Mouse (Mus musculus) midbrain, postnatal 0 days (tissue): ENCODE measurements at regions not wholly inside any gene's neighbourhood (a gene's known extent, or its start where the extent isn't known, plus 50 kb on each side); places are given as distances from the start of the nearest gene placed in this dataset.

Source experiments
- ATAC-seq: fragments of 200-750 bp; cut with Nextera tagmentation; 2 replicates; pipeline ENCODE4 v1.8.0; 2017; ENCODE audit warnings: moderate number of reproducible peaks, mild to moderate bottlenecking, moderate TSS enrichment, moderate library complexity; ENCODE audit not compliant: low FRiP score
- DNase-seq: peaks from one replicate; pipeline ENCODE4 v3.0.0-alpha.2; 2015; ENCODE audit warnings: low spot score
- H3K27ac ChIP-seq: fragments of 300-500 bp; sonication (generic); 2 replicates; pipeline ENCODE4 v1.5.1; 2014; ENCODE audit warnings: low read depth, mild to moderate bottlenecking, low read length, mixed read lengths
- H3K27me3 ChIP-seq: fragments of 300-500 bp; sonication (generic); 2 replicates; pipeline ENCODE4 v1.6.1; 2014; ENCODE audit warnings: low read length, control low read depth, mixed read lengths; ENCODE audit not compliant: insufficient read depth
- H3K36me3 ChIP-seq: fragments of 300-500 bp; sonication (generic); 2 replicates; pipeline ENCODE4 v1.6.1; 2014; ENCODE audit warnings: low read length, control low read depth, mixed read lengths; ENCODE audit not compliant: insufficient read depth
- H3K4me1 ChIP-seq: fragments of 300-500 bp; sonication (generic); 2 replicates; pipeline ENCODE4 v1.6.1; 2014; ENCODE audit warnings: mild to moderate bottlenecking, control low read depth, antibody characterized with exemption, low read length, mixed read lengths; ENCODE audit not compliant: insufficient read depth
- H3K4me2 ChIP-seq: fragments of 300-500 bp; sonication (generic); 2 replicates; pipeline ENCODE4 v1.6.1; 2014; ENCODE audit warnings: low read depth, mild to moderate bottlenecking, low read length, mixed read lengths; ENCODE audit not compliant: poor library complexity, severe bottlenecking
- H3K4me3 ChIP-seq: fragments of 300-500 bp; sonication (generic); 2 replicates; pipeline ENCODE4 v1.5.1; 2014; ENCODE audit warnings: low read depth, mild to moderate bottlenecking, low read length, moderate library complexity
- H3K9ac ChIP-seq: fragments of 300-500 bp; sonication (generic); replicated peaks from 2 replicates; pipeline ENCODE4 v1.6.1; 2014; ENCODE audit warnings: mild to moderate bottlenecking, low read length, moderate library complexity, mixed read lengths; ENCODE audit not compliant: poor library complexity, severe bottlenecking
- H3K9me3 ChIP-seq: fragments of 300-500 bp; sonication (generic); 2 replicates; pipeline ENCODE4 v1.6.1; 2016; ENCODE audit warnings: low read length, control low read depth
- CTCF ChIP-seq: IDR thresholded peaks from 2 replicates; pipeline ENCODE4 v1.5.1; 2016; ENCODE audit warnings: antibody characterized with exemption, mild to moderate bottlenecking
- WGBS: fragments of 180-500 bp; shearing (Covaris S2); extraction: QIAGEN DNeasy Blood & Tissue Kit; methylation state at CpG from one replicate; pipeline ENCODE4 v1.1.7; 2014; 5-methylcytosine and 5-hydroxymethylcytosine counted together

DNA sequence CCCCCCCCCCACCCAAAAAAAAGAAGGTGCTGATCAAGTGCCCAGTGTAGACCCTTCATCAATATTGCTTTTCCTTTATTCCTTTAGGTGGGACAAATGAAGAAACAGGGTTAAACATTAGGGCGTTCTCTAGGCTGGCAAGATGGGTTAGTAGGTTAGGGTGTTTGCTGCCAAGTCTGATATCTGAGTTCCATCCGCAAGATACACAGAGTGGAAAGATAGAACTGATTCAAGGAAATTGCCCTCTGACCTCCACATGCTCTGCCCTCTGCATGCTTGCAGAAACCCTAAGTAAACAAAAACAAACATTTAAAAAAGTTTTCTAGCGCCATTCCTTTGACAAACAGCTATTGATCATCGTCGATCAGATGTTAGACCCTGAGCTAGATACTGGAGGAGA lies 85.6 kb upstream of the Teddm2 start:
- DNase-seq (no peak), ATAC-seq (no peak)
- no peaks in the 10 kb centered on the region for H3K4me1 ChIP-seq
- no peaks in the 10 kb centered on the region for H3K36me3 ChIP-seq
- no peak for TF ChIP-seq CTCF
- no peaks in the 10 kb centered on the region for H3K27me3 ChIP-seq
- H3K4me3 ChIP-seq: no peak overlapping the region
- no peak overlapping the region for H3K4me2 ChIP-seq
- H3K9me3 ChIP-seq: no peaks in the 10 kb centered on the region
- no peak overlapping the region for H3K27ac ChIP-seq
- WGBS: 96% methylated on average over 5 of the region's 5 CpGs
- no peak overlapping the region for H3K9ac ChIP-seq

DNA sequence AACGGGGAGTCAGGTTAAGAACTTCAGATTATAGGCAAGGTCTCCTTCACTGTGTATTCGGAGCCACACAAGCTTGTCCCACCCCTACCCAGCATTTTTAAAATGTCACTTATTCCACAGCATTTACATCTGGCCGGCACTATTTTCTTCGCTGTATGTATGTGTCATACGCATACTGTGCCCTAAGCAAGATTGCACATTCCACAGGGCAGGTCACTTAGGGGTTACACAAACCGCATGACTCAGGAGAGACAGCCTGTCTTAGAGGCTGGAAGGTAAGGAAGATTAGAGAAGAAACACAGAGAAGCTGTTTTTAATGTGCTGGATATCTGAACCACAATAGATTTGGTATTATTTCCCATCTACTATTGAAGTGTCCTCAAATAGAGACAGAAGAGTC lies 86.6 kb upstream of the Teddm2 start:
- WGBS: 90% methylated on average over 6 of the region's 6 CpGs
- H3K27ac ChIP-seq: no peak overlapping the region

DNA sequence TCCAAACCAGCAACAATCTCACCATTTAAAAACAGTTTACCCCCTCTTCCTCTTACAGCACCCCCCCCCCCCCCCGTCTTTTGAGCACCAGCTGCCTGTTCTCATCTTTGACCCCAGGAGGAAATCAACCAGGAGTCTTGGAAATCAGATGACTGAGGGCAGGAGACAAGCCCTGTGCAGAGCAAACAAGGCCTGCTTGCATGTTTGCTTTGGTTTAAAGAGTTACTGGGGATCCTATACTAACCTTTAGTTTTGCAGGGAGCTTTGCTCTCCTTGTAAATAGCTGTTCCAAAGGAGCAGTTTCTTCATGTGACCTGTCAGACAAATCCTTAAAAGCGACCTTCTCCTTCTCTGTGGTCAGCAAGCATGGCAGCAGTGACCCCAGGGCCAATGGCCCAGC lies 88.3 kb upstream of the Teddm2 start:
- Histone ChIP-seq H3K27ac (no peak overlapping the region), H3K36me3 (no peaks in the 10 kb centered on the region), H3K27me3 (no peaks in the 10 kb centered on the region), H3K4me3 (no peak overlapping the region), H3K9me3 (no peaks in the 10 kb centered on the region), H3K4me1 (no peaks in the 10 kb centered on the region), H3K9ac (no peak overlapping the region), H3K4me2 (no peak overlapping the region)
- no peak for TF ChIP-seq CTCF
- 66% methylated on average over 2 of the region's 2 CpGs for WGBS
- ATAC-seq: no peak
- no peak for DNase-seq

More for the DNA sequence above, 86.6 kb upstream of the Teddm2 start:
- no peak overlapping the region for H3K9ac ChIP-seq
- no peaks in the 10 kb centered on the region for H3K4me1 ChIP-seq
- no peak overlapping the region for H3K4me3 ChIP-seq
- H3K36me3 ChIP-seq: no peaks in the 10 kb centered on the region
- H3K27me3 ChIP-seq: no peaks in the 10 kb centered on the region
- no peaks in the 10 kb centered on the region for H3K9me3 ChIP-seq
- ATAC-seq: no peak
- no peak overlapping the region for H3K4me2 ChIP-seq
- no peak for DNase-seq
- TF ChIP-seq CTCF: no peak

DNA sequence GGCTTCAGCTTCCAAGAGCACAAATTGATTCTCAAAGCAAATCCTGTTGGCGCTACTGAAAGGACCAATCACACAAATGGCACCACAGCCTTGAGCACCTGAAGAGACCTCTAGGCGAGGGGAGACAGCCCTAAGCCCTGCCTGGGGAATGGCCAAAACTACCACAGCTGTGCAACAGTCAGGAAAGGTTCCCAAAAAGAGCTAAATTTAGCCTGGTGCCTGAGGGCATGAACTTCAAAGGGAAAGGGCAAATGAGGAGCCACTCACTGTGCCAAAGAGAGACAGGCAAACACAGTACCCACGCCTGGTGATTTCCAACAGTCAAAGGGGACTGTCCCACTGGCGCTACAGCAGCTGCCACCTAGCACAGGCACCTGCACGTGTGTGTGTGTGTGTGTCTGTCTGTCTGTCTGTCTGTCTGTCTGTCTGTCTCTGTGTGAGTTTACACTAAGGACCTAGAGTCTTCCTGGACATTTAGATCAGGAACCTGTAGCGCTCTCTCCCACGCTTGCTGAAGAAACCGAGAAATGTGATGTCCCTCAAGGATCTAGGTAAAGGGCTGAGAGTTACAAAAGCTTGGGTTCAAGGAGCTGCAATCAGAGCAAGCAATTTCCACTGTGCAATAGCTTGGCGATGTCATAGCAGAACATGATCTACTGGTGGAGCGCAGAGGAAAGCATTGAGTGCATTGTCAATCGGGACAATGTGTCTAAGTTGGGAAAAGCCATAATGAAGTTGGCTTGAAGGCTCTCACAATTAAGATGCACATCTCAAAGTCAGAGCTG lies 90.8 kb upstream of the Teddm2 start:
- H3K9me3 ChIP-seq: peaks cover 6% of the 10 kb centered on the region; the same call in 1 of the 2 replicates
- DNase-seq: no peak
- H3K4me3 ChIP-seq: no peak overlapping the region
- H3K27me3 ChIP-seq: no peaks in the 10 kb centered on the region
- WGBS: 88% methylated on average over 11 of the region's 11 CpGs
- H3K27ac ChIP-seq: no peak overlapping the region
- H3K36me3 ChIP-seq: no peaks in the 10 kb centered on the region
- no peak for TF ChIP-seq CTCF
- H3K4me2 ChIP-seq: no peak overlapping the region
- H3K4me1 ChIP-seq: no peaks in the 10 kb centered on the region
- no peak overlapping the region for H3K9ac ChIP-seq
- ATAC-seq: no peak

DNA sequence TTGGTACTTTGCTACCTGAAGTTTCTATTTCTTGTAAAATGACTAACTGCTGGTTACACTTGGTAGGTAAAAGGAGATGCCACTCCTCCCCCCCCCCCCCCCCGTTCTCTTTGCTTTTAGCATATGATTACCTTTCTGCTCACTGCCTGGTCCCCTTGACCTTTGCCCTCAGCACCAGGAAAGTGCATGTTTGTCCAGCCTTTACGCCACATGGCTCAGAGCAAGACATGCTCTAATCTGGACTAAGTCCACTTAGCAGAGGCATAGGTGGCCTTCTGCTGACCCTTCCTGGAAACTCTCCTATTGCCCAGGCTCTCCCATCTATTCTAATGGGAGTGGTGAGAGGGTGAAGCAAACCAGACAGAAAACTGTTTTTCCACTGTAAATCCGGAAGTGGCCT lies 92.4 kb upstream of the Teddm2 start:
- no peak for TF ChIP-seq CTCF

DNA sequence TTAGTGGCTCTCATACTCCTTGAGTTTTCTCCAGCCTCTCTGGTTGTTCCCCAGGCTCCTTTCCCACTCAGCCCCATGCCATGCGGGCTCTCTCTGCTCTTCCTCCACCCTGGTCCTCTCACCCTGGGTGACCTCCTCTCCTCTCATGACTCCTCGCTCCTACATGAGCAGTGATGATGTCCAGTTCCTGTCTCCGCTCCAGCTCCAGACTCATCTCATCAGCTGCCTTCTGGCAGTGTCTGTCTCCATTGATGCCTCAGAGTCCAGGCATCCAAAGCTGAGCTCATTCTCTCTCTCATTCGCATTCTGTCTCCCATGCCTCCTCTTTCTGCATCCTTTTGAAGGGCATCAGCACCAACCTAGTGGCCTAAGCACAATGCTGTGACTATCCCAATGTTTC lies 94.8 kb upstream of the Teddm2 start:
- Histone ChIP-seq H3K9ac (no peak overlapping the region), H3K27ac (no peak overlapping the region), H3K9me3 (peaks cover 6% of the 10 kb centered on the region; the same call in 1 of the 2 replicates), H3K4me3 (no peak overlapping the region), H3K27me3 (no peaks in the 10 kb centered on the region), H3K36me3 (no peaks in the 10 kb centered on the region), H3K4me2 (no peak overlapping the region), H3K4me1 (no peaks in the 10 kb centered on the region)
- ATAC-seq (no peak), DNase-seq (no peak)
- TF ChIP-seq CTCF: no peak
- 94% methylated on average over 4 of the region's 4 CpGs for WGBS

More for the DNA sequence above, 92.4 kb upstream of the Teddm2 start:
- Histone ChIP-seq H3K4me3 (no peak overlapping the region), H3K36me3 (no peaks in the 10 kb centered on the region), H3K27ac (no peak overlapping the region), H3K27me3 (no peaks in the 10 kb centered on the region), H3K4me2 (no peak overlapping the region), H3K9me3 (peaks cover 6% of the 10 kb centered on the region; the same call in 1 of the 2 replicates), H3K9ac (no peak overlapping the region), H3K4me1 (no peaks in the 10 kb centered on the region)
- no peak for ATAC-seq
- WGBS: 87% methylated on average over 3 of the region's 3 CpGs
- no peak for DNase-seq
